Mouse (Mus musculus) splenic B cell, adult 2 months (primary cell): Measurements from ENCODE around the gene Tmem242.
"Not testable (repeated sequence)": the region's sequence is repeated elsewhere in the genome, so short reads cannot be mapped to it uniquely, and the experiment has no call there.

ENCODE experiments used
- DNase-seq: peaks from one replicate; pipeline ENCODE4 v3.0.0-alpha.2; 2011; ENCODE audit warnings: low read depth, low spot score
- H3K27me3 ChIP-seq: 2 replicates; pipeline ENCODE4 v1.6.1; 2012; ENCODE audit warnings: mild to moderate bottlenecking, low read length, moderate library complexity, mixed read lengths; ENCODE audit not compliant: control insufficient read depth, poor library complexity, insufficient read depth, severe bottlenecking
- H3K36me3 ChIP-seq: 2 replicates; pipeline ENCODE4 v1.6.1; 2012; ENCODE audit warnings: mild to moderate bottlenecking, low read length, moderate library complexity, mixed read lengths; ENCODE audit not compliant: control insufficient read depth, poor library complexity, insufficient read depth, severe bottlenecking

The Tmem242 gene

DNA sequence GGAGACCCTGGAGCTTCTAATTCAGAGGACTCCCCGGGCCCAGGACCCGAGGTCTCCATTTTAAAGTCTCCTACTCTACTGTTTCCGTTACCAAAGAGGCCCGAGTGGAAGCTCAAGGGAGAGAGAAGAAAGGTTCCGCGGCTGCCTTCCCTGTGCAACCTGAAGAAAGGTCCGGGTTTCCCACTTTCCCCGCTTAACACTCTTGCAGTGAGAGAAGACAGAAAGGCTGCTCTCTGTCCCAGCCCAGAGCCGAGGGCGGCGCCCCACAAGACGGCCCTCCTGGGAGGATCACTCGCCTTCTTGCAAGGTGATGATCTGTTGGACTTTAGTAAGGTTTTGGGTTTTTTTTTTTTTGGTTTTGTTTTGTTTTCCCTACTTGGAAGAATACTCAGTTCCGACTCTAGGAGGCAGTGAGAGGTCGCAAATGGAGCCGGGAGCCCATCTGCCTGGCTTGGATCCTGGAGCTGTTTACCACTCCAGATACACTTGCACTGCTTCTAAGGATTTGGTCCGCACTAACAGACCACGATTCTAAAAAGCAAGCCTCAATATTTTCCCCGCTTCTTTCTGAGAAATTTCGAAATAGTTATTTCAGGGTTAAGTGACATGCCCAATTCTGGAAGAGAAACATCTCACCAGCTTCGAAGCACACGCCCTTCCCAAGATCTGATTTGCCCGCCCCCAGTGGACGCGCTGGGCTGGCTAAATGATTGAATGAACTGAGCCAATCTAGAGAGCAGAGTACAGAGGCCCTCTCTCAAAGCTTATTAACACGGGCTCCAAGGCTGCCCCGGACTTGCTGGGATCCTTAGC is at the start of gene Tmem242:
Gene Tmem242, minus strand, starts transcription at position 101 of the 813 bp plus-strand sequence.
- Histone ChIP-seq H3K36me3 (no peaks in the 10 kb centered on the region), H3K27me3 (no peaks in the 10 kb centered on the region)
- peak; percentile 89 for DNase-seq

DNA sequence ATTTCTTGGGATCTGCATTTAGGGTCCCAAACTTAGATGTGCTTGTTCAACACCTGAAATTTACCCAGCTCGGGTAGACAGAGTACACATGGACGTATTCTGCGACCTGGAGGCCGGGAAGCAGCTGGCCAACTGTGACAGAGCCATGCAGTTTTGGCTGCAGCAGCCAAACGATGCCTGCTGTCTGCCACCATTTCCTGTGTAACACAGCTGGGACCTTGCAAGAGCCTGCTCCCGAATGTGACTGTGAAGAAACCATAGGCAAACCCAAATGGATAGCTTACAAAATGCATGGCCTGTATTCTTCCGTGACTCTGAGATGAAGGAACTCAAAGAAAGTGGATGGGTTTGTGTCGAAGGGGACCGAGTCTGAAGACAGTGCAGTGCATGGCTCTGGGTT is 48.1 kb upstream of the Tmem242 start:
- Histone ChIP-seq H3K27me3 (no peaks in the 10 kb centered on the region), H3K36me3 (no peaks in the 10 kb centered on the region)
- no peak for DNase-seq

DNA sequence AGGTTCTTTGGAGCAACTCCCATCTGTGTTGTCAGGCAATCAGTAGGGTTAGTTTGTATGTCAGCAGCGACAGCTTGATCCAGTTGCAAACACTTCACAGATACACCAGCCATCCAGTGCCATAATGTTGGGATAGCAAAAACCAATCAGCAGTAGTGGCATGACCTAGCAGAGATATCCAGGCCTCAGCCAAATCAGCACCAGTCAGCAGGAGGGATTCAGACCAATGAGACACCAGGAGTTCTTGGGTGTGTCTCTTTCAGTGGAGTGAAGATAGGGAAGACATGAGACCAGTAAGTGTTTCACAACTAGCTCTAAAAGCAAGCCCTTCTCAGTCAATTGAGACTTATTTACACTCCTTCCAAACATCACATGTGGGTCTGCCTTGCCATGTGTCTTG is 44.6 kb upstream of the Tmem242 start:
- H3K27me3 ChIP-seq = no peaks in the 10 kb centered on the region
- DNase-seq = no peak
- no peaks in the 10 kb centered on the region for H3K36me3 ChIP-seq

DNA sequence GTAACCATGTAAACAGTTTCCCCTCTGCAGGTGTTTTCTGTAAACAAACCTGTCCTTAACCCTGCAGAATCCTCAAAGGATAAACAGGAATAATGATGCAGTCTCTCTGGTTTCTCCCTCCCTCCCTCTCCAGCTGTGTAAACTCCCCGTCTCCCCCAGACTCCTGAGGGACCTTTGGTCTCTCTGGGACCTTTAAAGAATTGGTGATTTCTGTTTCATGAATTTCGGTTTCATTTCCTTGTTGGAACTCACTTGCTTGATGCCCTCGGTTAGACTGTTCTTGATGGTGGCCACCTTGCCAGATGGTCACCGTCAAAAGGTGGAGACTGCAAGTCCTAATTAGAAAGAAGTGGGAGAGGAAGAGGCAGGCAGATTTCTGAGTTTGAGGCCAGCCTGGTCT is 43.4 kb upstream of the Tmem242 start:
- Histone ChIP-seq H3K27me3 (no peaks in the 10 kb centered on the region), H3K36me3 (no peaks in the 10 kb centered on the region)
- DNase-seq = peak; percentile 58

DNA sequence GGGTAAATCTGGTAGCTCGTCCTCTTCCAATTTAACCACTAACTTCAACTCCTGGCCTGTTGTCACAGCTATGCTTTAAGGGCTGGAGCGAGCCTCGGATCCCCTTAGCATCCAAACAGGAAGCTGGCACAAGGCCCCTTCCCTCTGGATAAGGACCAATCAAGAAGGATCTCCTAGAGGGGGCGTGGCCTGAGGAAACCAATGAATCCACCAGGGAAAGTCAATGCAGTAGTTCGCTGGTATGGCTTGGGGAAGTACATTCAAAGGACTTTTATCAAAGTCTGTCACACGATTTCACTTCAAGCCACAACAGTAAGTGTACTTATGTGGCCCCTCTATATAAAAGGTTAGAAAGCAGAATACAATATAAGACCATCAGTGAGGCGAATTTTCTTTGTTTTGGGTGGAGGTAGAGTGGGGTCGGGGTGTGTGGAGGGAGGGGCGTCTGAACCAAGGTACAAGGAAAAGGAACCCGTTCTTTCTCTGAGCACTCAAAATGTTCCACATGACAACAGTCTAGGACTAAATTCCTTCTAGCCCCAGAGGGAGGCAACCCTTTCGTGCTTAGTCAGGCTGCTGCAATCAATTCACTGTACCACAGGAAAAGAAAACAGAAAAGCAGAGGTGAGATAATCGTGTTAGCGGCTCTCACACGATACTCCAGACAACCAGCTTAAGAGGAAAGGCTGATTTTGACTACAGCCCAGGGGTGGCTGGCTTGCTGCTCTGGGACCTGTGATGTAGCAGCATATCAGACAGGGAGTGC is 36.1 kb upstream of the Tmem242 start:
- Histone ChIP-seq H3K27me3 (no peaks in the 10 kb centered on the region), H3K36me3 (no peaks in the 10 kb centered on the region)
- DNase-seq = no peak

DNA sequence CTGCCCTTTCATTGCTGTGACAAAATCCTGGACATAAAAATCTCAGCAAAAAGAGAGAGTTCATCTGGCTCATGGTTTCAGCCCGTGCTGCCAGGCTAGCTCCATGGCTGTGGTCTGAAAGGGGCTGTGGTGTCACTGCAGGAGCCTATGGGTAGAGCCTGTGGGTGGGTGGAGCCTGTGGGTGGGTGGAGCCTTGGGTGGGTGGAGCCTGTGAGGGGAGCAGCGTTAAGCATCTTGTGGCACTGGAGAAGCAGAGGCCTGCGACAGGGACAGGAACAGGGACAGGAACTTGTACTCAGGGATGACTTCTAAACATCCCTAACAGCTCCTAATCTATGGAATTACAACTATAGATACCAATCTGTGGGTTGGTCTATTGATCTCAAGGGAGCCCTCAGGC is 32.2 kb upstream of the Tmem242 start:
- no peaks in the 10 kb centered on the region for H3K36me3 ChIP-seq
- peak; percentile 19 for DNase-seq
- no peaks in the 10 kb centered on the region for H3K27me3 ChIP-seq

DNA sequence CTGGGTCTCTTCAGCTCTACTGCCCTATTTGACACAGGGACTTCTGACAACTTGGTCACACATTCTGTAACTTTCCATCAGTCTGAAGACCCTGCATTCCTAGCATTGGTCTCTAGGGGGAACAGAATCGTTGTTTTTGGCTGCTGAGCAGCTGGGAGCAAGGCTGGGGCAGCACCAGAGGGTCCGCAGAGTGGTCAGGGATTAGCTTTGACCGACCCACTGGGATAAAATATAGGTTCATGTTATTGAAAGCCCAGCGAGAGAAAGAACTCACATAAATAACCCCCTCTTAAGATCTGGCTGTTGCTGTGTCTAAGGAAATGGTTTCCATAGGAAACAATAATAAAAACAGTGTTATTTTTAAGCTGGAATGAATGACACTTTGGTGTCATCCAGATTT is 27.1 kb upstream of the Tmem242 start:
- no peak for DNase-seq
- Histone ChIP-seq H3K27me3 (no peaks in the 10 kb centered on the region), H3K36me3 (no peaks in the 10 kb centered on the region)

DNA sequence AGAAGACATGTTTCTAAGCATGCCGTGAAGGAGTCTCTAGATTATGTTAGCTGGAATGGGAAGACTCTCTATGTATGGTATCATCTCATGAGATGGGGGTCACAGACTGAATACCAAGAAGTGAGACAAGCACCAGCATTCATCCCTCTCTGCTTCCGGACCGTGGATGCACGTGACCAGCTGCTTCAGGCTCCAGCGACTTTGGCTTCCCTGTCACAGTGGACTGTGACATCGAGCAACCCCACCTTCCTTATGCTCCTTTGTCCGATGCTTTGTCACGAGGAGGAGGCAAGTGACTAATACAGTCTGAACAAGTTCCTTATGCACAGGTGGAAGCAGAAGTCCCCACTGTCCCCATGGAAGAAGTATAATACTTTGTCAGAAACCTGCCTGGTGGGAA is 26.7 kb upstream of the Tmem242 start:
- H3K36me3 ChIP-seq = no peaks in the 10 kb centered on the region
- peak; percentile 49 for DNase-seq
- H3K27me3 ChIP-seq = no peaks in the 10 kb centered on the region

DNA sequence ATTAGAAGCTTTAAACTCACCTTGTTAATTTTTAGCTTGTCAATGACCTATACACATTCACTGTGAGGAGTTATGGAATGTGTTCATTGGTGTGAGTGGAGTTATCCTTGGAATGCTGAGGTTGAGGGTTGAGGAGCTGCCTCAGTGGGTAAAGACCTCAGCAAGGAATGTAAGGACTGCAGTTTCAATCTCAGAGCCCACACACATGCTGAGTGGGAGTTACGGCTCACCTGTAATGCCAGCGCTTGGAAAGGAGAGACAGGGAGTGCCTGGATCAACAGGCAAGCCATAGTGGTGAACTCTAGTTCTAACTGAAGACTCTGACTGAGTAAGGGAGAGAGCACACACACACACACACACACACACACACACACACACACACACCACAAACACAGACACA is 23.9 kb upstream of the Tmem242 start:
- no peaks in the 10 kb centered on the region for H3K36me3 ChIP-seq
- no peak for DNase-seq

DNA sequence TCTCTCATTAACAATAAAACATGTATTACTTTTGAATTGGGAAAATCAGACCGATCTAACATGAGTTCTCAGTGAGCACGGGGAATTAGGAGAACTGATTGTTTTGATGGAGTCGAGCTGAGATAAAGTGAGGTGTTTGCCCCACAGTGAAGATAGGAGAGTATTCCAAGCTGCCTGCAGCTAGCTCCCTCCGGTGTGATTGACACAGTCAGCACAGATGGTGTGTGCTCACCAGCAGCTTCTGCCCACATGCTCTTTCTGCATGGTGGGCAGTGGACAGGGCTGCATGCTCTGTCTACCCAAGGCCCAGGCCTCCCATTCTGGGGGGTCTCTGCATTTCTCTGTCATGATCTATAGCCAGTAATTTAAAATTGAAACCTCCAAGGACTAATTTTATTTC is 13.6 kb upstream of the Tmem242 start:
- no peaks in the 10 kb centered on the region for H3K27me3 ChIP-seq
- H3K36me3 ChIP-seq = no peaks in the 10 kb centered on the region

More for the DNA sequence above, 23.9 kb upstream of the Tmem242 start:
- H3K27me3 ChIP-seq = no peaks in the 10 kb centered on the region

DNA sequence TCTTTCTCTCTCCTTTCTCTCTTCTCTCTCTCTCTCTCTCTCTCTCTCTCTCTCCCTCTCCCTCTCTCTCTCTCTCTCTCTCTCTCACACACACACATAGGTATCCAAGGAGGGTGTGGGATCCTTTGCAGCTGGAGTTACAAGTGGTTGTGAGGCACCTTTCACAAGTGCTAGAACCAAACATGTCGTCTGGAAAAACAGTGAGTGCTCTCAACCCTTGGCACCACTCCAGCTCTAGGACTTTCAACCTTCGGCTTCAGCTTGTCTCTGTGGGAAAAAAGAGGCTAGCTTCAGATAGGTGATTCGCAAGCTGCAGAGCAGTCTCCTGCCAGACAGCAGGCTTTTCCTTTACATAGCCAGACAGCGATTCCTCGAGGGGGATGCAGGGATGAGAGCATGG is 3.7 kb upstream of the Tmem242 start:
- DNase-seq = no peak

More for the DNA sequence above, 13.6 kb upstream of the Tmem242 start:
- no peak for DNase-seq

DNA sequence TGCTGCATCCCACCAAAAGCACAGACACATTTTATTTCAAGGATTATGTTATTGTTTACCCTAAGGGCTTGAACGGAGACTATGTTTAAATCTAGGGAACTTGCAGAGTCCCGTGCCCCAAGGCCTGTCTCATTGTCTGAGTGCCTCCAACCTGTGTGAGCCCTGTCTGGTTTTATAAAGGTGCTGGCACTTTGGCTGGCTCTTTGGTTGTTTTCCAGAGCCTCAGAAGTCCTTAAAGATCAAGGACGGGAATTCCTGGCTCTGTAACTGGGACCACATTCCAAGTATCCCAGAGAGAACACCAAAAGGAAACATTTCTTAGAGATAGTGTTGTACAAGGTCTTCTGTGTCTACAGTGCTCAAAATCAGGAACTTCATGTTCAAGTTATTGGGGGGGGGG is 3.2 kb upstream of the Tmem242 start:
- H3K27me3 ChIP-seq = no peaks in the 10 kb centered on the region
- DNase-seq = no peak
- no peaks in the 10 kb centered on the region for H3K36me3 ChIP-seq

More for the DNA sequence above, 3.7 kb upstream of the Tmem242 start:
- H3K27me3 ChIP-seq = no peaks in the 10 kb centered on the region
- H3K36me3 ChIP-seq = no peaks in the 10 kb centered on the region

DNA sequence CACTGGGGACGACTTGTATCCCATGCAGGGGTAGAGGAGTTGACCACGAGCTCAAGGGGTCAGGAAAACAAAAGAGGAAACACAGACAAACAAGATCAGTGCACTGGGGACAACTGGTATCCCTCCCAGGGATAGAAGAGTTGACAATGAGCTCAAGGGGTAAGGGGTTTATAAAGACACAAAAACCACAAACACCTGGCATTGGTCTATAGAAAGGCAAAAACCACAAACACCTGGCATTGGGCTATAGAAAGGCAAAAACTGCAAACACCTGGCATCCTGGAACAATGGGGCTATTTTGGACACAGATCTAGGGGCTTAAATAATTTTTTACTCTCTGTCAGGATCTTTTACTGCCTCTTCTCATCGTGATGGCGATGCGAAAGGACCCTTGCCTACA is 2.3 kb upstream of the Tmem242 start:
- H3K27me3 ChIP-seq, H3K36me3 ChIP-seq, DNase-seq: not testable (repeated sequence)

DNA sequence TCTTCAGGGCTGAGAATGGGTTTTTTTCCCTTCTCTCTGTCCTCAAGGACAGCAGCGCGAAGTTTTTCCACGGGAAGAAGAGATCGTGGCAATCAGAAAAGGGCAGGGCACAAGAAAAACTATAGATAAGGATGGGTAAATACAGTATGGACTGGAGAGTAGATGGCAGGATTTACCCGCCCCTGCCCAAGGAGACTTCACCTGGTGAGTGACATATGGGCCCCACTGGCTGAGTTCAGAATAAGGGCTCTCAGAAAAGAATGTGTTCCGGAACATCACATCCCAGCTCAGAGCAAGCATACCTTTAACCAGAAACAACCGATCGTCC is 264 bp downstream of the Tmem242 start:
- no peaks in the 10 kb centered on the region for H3K27me3 ChIP-seq
- H3K36me3 ChIP-seq = no peaks in the 10 kb centered on the region
- no peak for DNase-seq

DNA sequence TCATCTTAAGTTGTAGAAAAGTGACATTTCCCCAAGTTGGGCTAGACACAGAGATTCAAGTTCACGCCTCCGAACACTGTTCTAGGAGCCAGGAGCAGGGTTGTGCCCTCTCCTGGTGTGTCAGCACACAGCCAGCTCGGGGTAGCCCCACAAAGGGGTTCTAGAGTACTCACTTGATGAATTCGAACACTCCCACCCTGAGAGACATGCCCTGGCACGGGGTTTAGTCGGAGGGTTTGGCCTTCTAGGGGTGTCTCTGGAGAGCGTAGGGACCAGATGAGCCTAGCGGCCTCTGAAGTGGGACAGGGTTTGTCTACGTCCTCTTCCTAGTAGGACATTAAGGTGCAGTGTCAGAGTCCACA is 10.3 kb downstream of the Tmem242 start:
- Histone ChIP-seq H3K27me3 (no peaks in the 10 kb centered on the region), H3K36me3 (0 out of 2 replicates have a peak, but pooled peaks cover 4% of the 10 kb centered on the region)
- DNase-seq = no peak
